Mouse (Mus musculus) hindbrain, postnatal 0 days (tissue): ENCODE results near the gene Aff2. TPM values are rescaled to one million over a fixed set of nuclear protein-coding genes. Genes with fewer than 3 reads are reported as not detected.
A peak's percentile ranks its signal among the peaks of the same experiment; 100 is the strongest.

Source experiments
- ATAC-seq: fragments of 200-750 bp; cut with Nextera tagmentation; 2 replicates; pipeline ENCODE4 v1.8.0; 2017; ENCODE audit warnings: mild to moderate bottlenecking, moderate TSS enrichment, moderate library complexity
- DNase-seq: peaks from one replicate; pipeline ENCODE4 v3.0.0-alpha.2; 2015; ENCODE audit warnings: low spot score
- H3K27ac ChIP-seq: fragments of 300-500 bp; sonication (generic); 2 replicates; pipeline ENCODE4 v1.5.1; 2014; ENCODE audit warnings: mild to moderate bottlenecking
- H3K27me3 ChIP-seq: fragments of 300-500 bp; sonication (generic); 2 replicates; pipeline ENCODE4 v1.6.1; 2014; ENCODE audit warnings: low read length, mixed read lengths; ENCODE audit not compliant: insufficient read depth
- H3K36me3 ChIP-seq: fragments of 300-500 bp; sonication (generic); 2 replicates; pipeline ENCODE4 v1.6.1; 2014; ENCODE audit warnings: low read length, mixed read lengths; ENCODE audit not compliant: insufficient read depth
- H3K4me1 ChIP-seq: fragments of 300-500 bp; sonication (generic); 2 replicates; pipeline ENCODE4 v1.6.1; 2014; ENCODE audit warnings: antibody characterized with exemption, low read length, mixed read lengths; ENCODE audit not compliant: insufficient read depth
- H3K4me2 ChIP-seq: fragments of 300-500 bp; sonication (generic); 2 replicates; pipeline ENCODE4 v1.6.1; 2014; ENCODE audit warnings: low read depth, mild to moderate bottlenecking, low read length, moderate library complexity, mixed read lengths
- H3K4me3 ChIP-seq: fragments of 300-500 bp; sonication (generic); 2 replicates; pipeline ENCODE4 v1.5.1; 2014; ENCODE audit warnings: low read length
- H3K9ac ChIP-seq: fragments of 300-500 bp; sonication (generic); replicated peaks from 2 replicates; pipeline ENCODE4 v1.6.1; 2014; ENCODE audit warnings: mild to moderate bottlenecking, low read length, moderate library complexity, mixed read lengths
- H3K9me3 ChIP-seq: fragments of 300-500 bp; sonication (generic); 2 replicates; pipeline ENCODE4 v1.6.1; 2016; ENCODE audit warnings: low read length, mixed read lengths
- CTCF ChIP-seq: IDR thresholded peaks from 2 replicates; pipeline ENCODE4 v1.5.1; 2016; ENCODE audit warnings: antibody characterized with exemption, control low read depth, low read depth
- WGBS: fragments of 180-500 bp; shearing (Covaris S2); extraction: QIAGEN DNeasy Blood & Tissue Kit; methylation state at CpG from one replicate; pipeline ENCODE4 v1.1.7; 2014; 5-methylcytosine and 5-hydroxymethylcytosine counted together
- polyA plus RNA-seq: library from polyadenylated mRNA; unstranded; fragments of >200 nt; fragmentation: Nextera tagmentation; extraction: Ambion mirVana; gene quantifications from 2 replicates; pipeline ENCODE4 v1.2.1, GENCODE M21; 2015
- total RNA-seq: library from RNA; depleted of rRNA; stranded (reverse); fragments of >200 nt; gene quantifications from 2 replicates; pipeline ENCODE4 v1.2.3, GENCODE M21; 2014

Gene Aff2
- total and polyA plus RNA-seq, 2 experiments from 2014 or later: 17.9 to 20.0 TPM

- Histone ChIP-seq H3K27ac (no peak overlapping the region), H3K4me2 (no peak overlapping the region), H3K4me1 (no peaks in the 10 kb centered on the region), H3K36me3 (no peaks in the 10 kb centered on the region), H3K27me3 (no peaks in the 10 kb centered on the region), H3K9ac (no peak overlapping the region), H3K4me3 (no peak overlapping the region), H3K9me3 (no peaks in the 10 kb centered on the region)
- no peak for TF ChIP-seq CTCF
- DNase-seq (no peak), ATAC-seq (no peak)
- 85% methylated on average over 3 of the region's 3 CpGs for WGBS
Measured at GRCm38 (mm10) chrX:69817679-69818078, 457.6 kb downstream of the Aff2 start.

- DNase-seq (no peak), ATAC-seq (no peak)
- no peak overlapping the region for H3K4me2 ChIP-seq
- H3K27me3 ChIP-seq: no peaks in the 10 kb centered on the region
- H3K9ac ChIP-seq: no peak overlapping the region
- H3K4me1 ChIP-seq: no peaks in the 10 kb centered on the region
- H3K4me3 ChIP-seq: no peak overlapping the region
- no peaks in the 10 kb centered on the region for H3K9me3 ChIP-seq
- WGBS: 47% methylated on average over 5 of the region's 5 CpGs
- TF ChIP-seq CTCF: no peak
- no peaks in the 10 kb centered on the region for H3K36me3 ChIP-seq
- H3K27ac ChIP-seq: no peak overlapping the region
Measured at GRCm38 (mm10) chrX:69818188-69818587, 458.1 kb downstream of the Aff2 start.

- Histone ChIP-seq H3K27ac (no peak overlapping the region), H3K4me3 (no peak overlapping the region), H3K9me3 (no peaks in the 10 kb centered on the region), H3K36me3 (no peaks in the 10 kb centered on the region), H3K4me1 (no peaks in the 10 kb centered on the region), H3K27me3 (no peaks in the 10 kb centered on the region), H3K9ac (no peak overlapping the region), H3K4me2 (no peak overlapping the region)
- ATAC-seq: 0 out of 2 replicates have a peak, but pooled peaks have one; percentile 62
- no peak for TF ChIP-seq CTCF
- WGBS: 56% methylated on average over 5 of the region's 5 CpGs
- DNase-seq: peak; percentile 53
Measured at GRCm38 (mm10) chrX:69867601-69868000, 507.5 kb downstream of the Aff2 start.

GRCm38 (mm10) chrX:69891713-69892112, 531.6 kb downstream of the Aff2 start:
- Histone ChIP-seq H3K4me1 (no peaks in the 10 kb centered on the region), H3K4me2 (no peak overlapping the region), H3K9me3 (no peaks in the 10 kb centered on the region), H3K27me3 (no peaks in the 10 kb centered on the region), H3K36me3 (no peaks in the 10 kb centered on the region), H3K4me3 (no peak overlapping the region), H3K27ac (no peak overlapping the region), H3K9ac (no peak overlapping the region)
- DNase-seq: peak; percentile 14
- no peak for ATAC-seq
- WGBS: 44% methylated on average over 3 of the region's 3 CpGs
- TF ChIP-seq CTCF: no peak
